Mouse (Mus musculus): ENCODE measurements around the gene Tepsin. TPM values are rescaled to one million over a fixed set of nuclear protein-coding genes. Genes with fewer than 3 reads are reported as not detected.
A peak's percentile ranks its signal among the peaks of the same experiment; 100 is the strongest.

The Tepsin gene
- 19.5 and 22.4 TPM in 2 replicates for polyA plus RNA-seq (2015; fragmentation: Nextera tagmentation; extraction: Ambion mirVana)

- peak within 1 kb of the TSS; percentile 94 for H3K9ac ChIP-seq
- WGBS, result under 1% methylated on average over 77 of the region's 77 CpGs
These were observed at the start of gene Tepsin, which contains the start of gene Ndufaf8 for GRCm38 (mm10) chr11:120098588-120099511. Gene Tepsin (minus strand): TSS chr11:120098731. Gene Ndufaf8 (plus strand): TSS chr11:120098928.

DNA sequence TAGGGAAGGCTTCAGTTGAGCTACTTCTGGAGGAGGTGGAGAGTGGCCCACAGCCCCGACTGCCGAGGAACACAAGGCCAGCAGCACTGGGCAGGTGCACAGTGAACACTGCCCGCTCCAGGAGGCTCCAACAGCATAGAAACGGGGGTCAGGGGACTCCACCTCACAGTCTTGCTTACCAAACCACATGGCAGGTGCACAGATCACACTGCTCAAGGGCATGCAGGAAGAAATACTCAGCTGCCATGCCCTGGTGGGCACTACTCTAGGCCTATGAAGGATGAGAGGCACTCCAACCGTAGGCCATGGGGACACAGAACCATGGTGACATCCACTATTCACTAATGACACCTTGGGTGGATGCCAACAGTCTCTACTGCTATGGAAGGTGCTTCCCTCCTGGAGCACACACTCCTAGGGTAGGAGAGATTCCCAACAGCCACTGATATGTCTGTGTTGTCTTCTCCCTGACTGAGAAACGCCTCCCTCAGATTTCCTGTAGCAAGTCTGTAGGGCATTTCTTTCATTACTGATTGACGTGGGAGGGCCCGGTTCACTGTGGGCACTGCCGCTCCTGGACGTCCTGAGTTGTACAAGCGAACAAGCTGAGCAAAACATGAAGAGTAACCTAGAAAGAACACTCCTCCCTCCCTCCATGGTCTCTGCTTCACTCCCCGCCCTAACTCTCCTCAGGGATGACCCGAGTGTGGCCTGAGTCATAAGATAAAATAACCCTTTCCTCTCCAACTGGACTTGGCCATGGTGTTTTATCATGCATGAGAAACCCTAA is 45.4 kb upstream of the Tepsin start:
- H3K27ac ChIP-seq, result peak overlapping the region; percentile 83
- H3K4me3 ChIP-seq (replicated peaks), result no peak overlapping the region
- 37% methylated on average over 13 of the region's 13 CpGs for WGBS
- H3K4me1 ChIP-seq, result peaks cover 63% of the 10 kb centered on the region
- no peaks in the 10 kb centered on the region for H3K27me3 ChIP-seq
- ATAC-seq (replicated peaks; ENCODE audit: low FRiP score), result peak; percentile 69
- H3K4me2 ChIP-seq, result no peak overlapping the region
- H3K36me3 ChIP-seq, result peaks cover 22% of the 10 kb centered on the region
- 0 out of 2 replicates have a peak overlapping the region, but pooled peaks have one; percentile 22 for H3K9ac ChIP-seq
- H3K9me3 ChIP-seq (replicated peaks), result no peaks in the 10 kb centered on the region

More at GRCm38 (mm10) chr11:120098588-120099511, at the start of gene Tepsin, which contains the start of gene Ndufaf8:
- H3K4me2 ChIP-seq, result peak within 1 kb of the TSS; percentile 90
- ATAC-seq (replicated peaks; ENCODE audit: low FRiP score), result peak; percentile 98
- H3K27me3 ChIP-seq, result no peaks in the 10 kb centered on the region
- peak within 1 kb of the TSS; percentile 98 for H3K27ac ChIP-seq
- no peaks in the 10 kb centered on the region for H3K9me3 ChIP-seq (replicated peaks)
- H3K4me1 ChIP-seq, result peaks cover 29% of the 10 kb centered on the region
- peaks cover 44% of the 10 kb centered on the region for H3K36me3 ChIP-seq
- peak within 1 kb of the TSS; percentile 95 for H3K4me3 ChIP-seq (replicated peaks)

DNA sequence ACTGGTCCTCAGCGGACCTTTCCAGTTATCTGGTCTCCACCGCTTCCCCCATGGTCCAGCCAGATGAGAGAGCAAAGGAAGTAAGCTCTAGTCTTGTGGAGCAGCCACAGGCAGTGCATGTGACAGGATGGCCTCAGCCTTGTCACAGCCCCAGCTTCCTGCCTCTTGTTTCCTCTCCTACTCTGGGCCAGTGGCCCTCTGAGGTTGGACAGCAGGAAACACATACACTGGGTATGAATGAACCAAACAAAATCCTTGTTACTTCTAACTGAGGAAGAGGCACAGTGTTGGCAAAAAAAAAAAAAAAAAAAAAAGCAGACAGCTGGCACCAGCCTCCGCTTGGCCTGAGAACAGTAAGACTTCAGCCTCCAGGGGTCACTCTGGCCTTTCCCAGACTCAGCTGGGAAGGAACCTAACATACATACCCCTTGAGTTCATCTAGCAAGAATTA is 44.1 kb upstream of the Tepsin start:
- no peak overlapping the region for H3K9ac ChIP-seq
- H3K36me3 ChIP-seq, result peaks cover 22% of the 10 kb centered on the region
- peaks cover 60% of the 10 kb centered on the region for H3K4me1 ChIP-seq
- no peak overlapping the region for H3K4me2 ChIP-seq
- peak; percentile 41; the same call in 1 of the 2 replicates for ATAC-seq (replicated peaks; ENCODE audit: low FRiP score)
- H3K9me3 ChIP-seq (replicated peaks), result no peaks in the 10 kb centered on the region
- 52% methylated on average over 3 of the region's 3 CpGs for WGBS
- H3K27me3 ChIP-seq, result no peaks in the 10 kb centered on the region
- H3K27ac ChIP-seq, result peak overlapping the region; percentile 83
- H3K4me3 ChIP-seq (replicated peaks), result no peak overlapping the region

- Histone ChIP-seq H3K4me2 (no peak overlapping the region), H3K27me3 (no peaks in the 10 kb centered on the region), H3K9ac (no peak overlapping the region), H3K4me3 (replicated peaks) (no peak overlapping the region), H3K9me3 (replicated peaks) (no peaks in the 10 kb centered on the region), H3K4me1 (peaks cover 61% of the 10 kb centered on the region), H3K36me3 (peaks cover 25% of the 10 kb centered on the region), H3K27ac (no peak overlapping the region)
- no peak for ATAC-seq (replicated peaks; ENCODE audit: low FRiP score)
- 72% methylated on average over 6 of the region's 6 CpGs for WGBS
These were observed 41.7 kb upstream of the Tepsin start for GRCm38 (mm10) chr11:120140255-120140654.

DNA sequence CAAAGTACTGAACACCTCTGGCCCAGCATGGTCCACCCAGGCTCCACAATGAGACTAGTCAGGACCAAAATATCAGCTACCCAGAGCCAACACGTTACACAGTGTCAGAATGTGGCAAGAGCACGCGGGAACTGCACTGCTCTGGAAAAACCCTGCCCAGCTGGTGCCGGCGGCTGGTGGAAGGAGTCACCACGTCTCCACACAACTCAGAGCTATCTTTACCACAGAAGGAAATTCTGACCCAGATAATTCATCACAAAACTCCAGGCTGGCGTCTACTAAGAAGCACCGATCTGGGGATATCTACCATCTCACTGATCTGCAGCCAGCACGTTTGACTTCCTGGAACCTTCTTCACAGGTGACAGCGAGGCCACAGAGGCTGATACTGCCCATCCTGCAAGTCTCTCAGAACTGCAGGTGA is 40.8 kb upstream of the Tepsin start:
- Histone ChIP-seq H3K9ac (no peak overlapping the region), H3K4me2 (no peak overlapping the region), H3K9me3 (replicated peaks) (no peaks in the 10 kb centered on the region), H3K4me1 (peaks cover 52% of the 10 kb centered on the region), H3K27me3 (no peaks in the 10 kb centered on the region), H3K4me3 (replicated peaks) (no peak overlapping the region), H3K36me3 (peaks cover 35% of the 10 kb centered on the region), H3K27ac (no peak overlapping the region)
- no peak for ATAC-seq (replicated peaks; ENCODE audit: low FRiP score)
- WGBS, result 83% methylated on average over 10 of the region's 10 CpGs

DNA sequence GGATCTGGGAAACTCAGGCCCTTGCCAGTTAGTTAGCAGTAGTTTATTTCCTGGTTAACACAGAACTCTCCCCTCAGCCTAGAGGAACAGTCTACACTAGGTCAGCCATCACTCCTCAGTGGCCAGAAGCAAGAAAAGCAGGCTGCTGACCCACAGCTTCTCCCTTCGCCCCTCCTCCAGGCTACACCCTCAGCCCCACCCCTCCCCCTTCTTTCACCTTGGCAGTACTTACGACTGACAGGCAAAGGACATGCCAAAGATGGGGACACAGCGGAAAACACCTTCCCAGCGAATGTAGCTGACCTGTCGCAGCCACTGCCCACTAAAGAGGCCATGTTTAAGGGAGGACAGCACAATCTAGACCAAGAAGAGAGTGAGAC is 39.1 kb upstream of the Tepsin start:
- Histone ChIP-seq H3K27ac (0 out of 2 replicates have a peak overlapping the region, but pooled peaks have one; percentile 18), H3K4me1 (peaks cover 35% of the 10 kb centered on the region), H3K36me3 (peaks cover 50% of the 10 kb centered on the region), H3K9ac (no peak overlapping the region), H3K27me3 (no peaks in the 10 kb centered on the region), H3K9me3 (replicated peaks) (no peaks in the 10 kb centered on the region), H3K4me3 (replicated peaks) (no peak overlapping the region), H3K4me2 (no peak overlapping the region)
- 33% methylated on average over 5 of the region's 5 CpGs for WGBS
- no peak for ATAC-seq (replicated peaks; ENCODE audit: low FRiP score)

- Histone ChIP-seq H3K27ac (0 out of 2 replicates have a peak overlapping the region, but pooled peaks have one; percentile 18), H3K9me3 (replicated peaks) (no peaks in the 10 kb centered on the region), H3K4me3 (replicated peaks) (no peak overlapping the region), H3K27me3 (no peaks in the 10 kb centered on the region), H3K36me3 (peaks cover 56% of the 10 kb centered on the region), H3K4me1 (peaks cover 29% of the 10 kb centered on the region), H3K4me2 (no peak overlapping the region), H3K9ac (no peak overlapping the region)
- no peak for ATAC-seq (replicated peaks; ENCODE audit: low FRiP score)
- 59% methylated on average over 23 of the region's 23 CpGs for WGBS
These were observed 38.5 kb upstream of the Tepsin start for GRCm38 (mm10) chr11:120136796-120137624.

- Histone ChIP-seq H3K4me1 (peaks cover 29% of the 10 kb centered on the region), H3K9ac (no peak overlapping the region), H3K36me3 (peaks cover 62% of the 10 kb centered on the region), H3K4me3 (replicated peaks) (no peak overlapping the region), H3K4me2 (no peak overlapping the region), H3K9me3 (replicated peaks) (no peaks in the 10 kb centered on the region), H3K27me3 (no peaks in the 10 kb centered on the region), H3K27ac (no peak overlapping the region)
- 88% methylated on average over 8 of the region's 8 CpGs for WGBS
- no peak for ATAC-seq (replicated peaks; ENCODE audit: low FRiP score)
These were observed 37.7 kb upstream of the Tepsin start for GRCm38 (mm10) chr11:120136195-120136594.

DNA sequence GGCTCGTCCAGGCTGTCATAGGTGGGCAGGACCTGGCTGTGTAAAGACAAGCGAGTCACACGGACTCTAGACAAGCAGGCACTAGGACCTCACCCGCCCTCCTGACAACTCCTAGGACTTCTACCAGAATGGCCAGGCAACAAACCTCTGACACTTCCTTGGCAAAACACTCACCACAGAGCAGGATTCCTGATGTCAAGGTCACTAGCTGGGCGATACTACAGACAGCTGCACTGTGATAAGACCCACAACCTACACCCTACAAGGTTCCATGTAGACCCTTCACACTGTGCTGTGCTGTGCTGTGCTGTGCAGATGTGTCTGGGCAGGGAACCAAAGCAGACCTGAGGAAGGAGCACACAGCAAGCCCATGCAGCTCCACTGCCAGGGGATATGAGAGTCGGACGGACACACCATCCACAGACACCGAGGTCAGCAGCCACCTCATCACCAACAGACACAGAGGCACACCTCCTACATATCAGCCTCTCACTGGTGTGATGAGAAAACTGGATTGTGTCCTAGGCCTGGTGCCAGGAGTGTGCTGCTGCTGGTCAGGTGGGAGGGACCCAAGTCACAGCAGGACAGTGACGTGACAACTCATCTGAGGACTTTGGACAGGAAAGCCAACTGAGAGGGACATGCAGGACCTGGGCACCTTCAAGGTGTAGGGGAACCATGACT is 36.5 kb upstream of the Tepsin start:
- Histone ChIP-seq H3K4me3 (replicated peaks) (no peak overlapping the region), H3K4me1 (peaks cover 23% of the 10 kb centered on the region), H3K4me2 (no peak overlapping the region), H3K27ac (no peak overlapping the region), H3K9me3 (replicated peaks) (no peaks in the 10 kb centered on the region), H3K9ac (no peak overlapping the region), H3K27me3 (no peaks in the 10 kb centered on the region), H3K36me3 (peaks cover 66% of the 10 kb centered on the region)
- 87% methylated on average over 9 of the region's 9 CpGs for WGBS
- no peak for ATAC-seq (replicated peaks; ENCODE audit: low FRiP score)

DNA sequence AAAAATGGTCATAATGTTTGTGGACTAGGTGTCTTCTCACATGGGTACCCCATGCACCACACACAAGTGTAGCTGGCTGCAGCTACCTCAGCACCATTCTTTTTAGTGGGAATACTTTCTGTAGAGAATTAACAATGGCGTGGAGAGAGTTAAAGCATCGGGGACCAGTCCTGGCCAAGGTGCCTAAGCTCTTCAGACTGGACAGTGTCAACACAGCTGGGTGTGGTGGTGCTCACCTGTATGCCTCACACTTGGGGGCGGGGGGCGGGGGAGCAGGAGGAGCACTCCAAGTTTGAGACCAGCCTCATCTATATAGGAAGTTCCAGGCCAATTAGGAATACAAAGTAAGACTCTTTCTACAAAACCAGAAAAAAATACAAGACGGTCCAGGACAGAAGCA is 35.6 kb upstream of the Tepsin start:
- Histone ChIP-seq H3K36me3 (peaks cover 67% of the 10 kb centered on the region), H3K4me2 (no peak overlapping the region), H3K27me3 (no peaks in the 10 kb centered on the region), H3K27ac (no peak overlapping the region), H3K9ac (no peak overlapping the region), H3K4me1 (peaks cover 23% of the 10 kb centered on the region), H3K4me3 (replicated peaks) (no peak overlapping the region), H3K9me3 (replicated peaks) (no peaks in the 10 kb centered on the region)
- no peak for ATAC-seq (replicated peaks; ENCODE audit: low FRiP score)
- 92% methylated on average over 5 of the region's 5 CpGs for WGBS

DNA sequence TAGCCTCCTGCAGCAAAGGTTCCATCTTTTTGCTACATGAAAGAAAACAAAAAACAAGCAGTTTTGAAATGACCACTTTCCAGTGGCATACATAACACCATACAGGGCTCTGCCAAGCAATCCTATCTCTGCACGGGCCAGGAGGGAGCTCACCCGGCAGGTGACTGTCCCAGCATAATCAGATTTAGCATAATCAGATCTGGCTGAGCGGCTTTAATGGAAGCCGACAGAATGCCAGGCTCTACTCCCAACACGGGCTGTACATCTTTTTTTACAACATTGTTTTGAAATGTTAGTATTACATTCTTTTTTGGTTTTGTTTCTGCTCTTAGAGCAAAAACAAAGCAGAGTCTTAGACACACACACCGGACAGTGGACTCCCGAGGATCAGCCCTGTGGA is 30.8 kb upstream of the Tepsin start:
- no peak overlapping the region for H3K9ac ChIP-seq
- H3K36me3 ChIP-seq, result peaks cover 85% of the 10 kb centered on the region
- H3K9me3 ChIP-seq (replicated peaks), result no peaks in the 10 kb centered on the region
- H3K4me2 ChIP-seq, result no peak overlapping the region
- no peak overlapping the region for H3K4me3 ChIP-seq (replicated peaks)
- no peak overlapping the region for H3K27ac ChIP-seq
- H3K27me3 ChIP-seq, result no peaks in the 10 kb centered on the region
- no peak for ATAC-seq (replicated peaks; ENCODE audit: low FRiP score)
- 72% methylated on average over 7 of the region's 7 CpGs for WGBS
- no peaks in the 10 kb centered on the region for H3K4me1 ChIP-seq
